Mouse (Mus musculus) naive thymus-derived CD4-positive, alpha-beta T cell, adult 2 months (primary cell): ENCODE results near the gene Atrn.

Source experiments
- DNase-seq: peaks from one replicate; pipeline ENCODE4 v3.0.0-alpha.2; 2011; ENCODE audit warnings: low read depth

Gene Atrn

GRCm38 (mm10) chr2:130905751-130906583, at the start of gene Atrn, which contains the start of gene 4930402H24Rik:
TSS of gene Atrn (plus strand) at chr2:130906495.
TSS of gene 4930402H24Rik (minus strand) at chr2:130906406.
- DNase-seq: peak; percentile 93

GRCm38 (mm10) chr2:130862091-130862490, 44.2 kb upstream of the Atrn start:
- no peak for DNase-seq

GRCm38 (mm10) chr2:130870916-130871315, 35.4 kb upstream of the Atrn start:
- no peak for DNase-seq

GRCm38 (mm10) chr2:130877376-130877775, 28.9 kb upstream of the Atrn start:
- DNase-seq: no peak

GRCm38 (mm10) chr2:130886983-130887382, 19.3 kb upstream of the Atrn start:
- DNase-seq: no peak

GRCm38 (mm10) chr2:130887456-130887855, 18.8 kb upstream of the Atrn start:
- DNase-seq: no peak

- DNase-seq: no peak
Measured at GRCm38 (mm10) chr2:130896944-130897343, 9.4 kb upstream of the Atrn start.

GRCm38 (mm10) chr2:130897856-130898255, 8.4 kb upstream of the Atrn start:
- DNase-seq: no peak

GRCm38 (mm10) chr2:130898783-130899182, 7.5 kb upstream of the Atrn start:
- DNase-seq: no peak

GRCm38 (mm10) chr2:130906584-130907315, 455 bp downstream of the Atrn start:
- no peak for DNase-seq

- no peak for DNase-seq
Measured at GRCm38 (mm10) chr2:130911691-130912090, 5.4 kb downstream of the Atrn start.

GRCm38 (mm10) chr2:130914873-130915272, 8.6 kb downstream of the Atrn start:
- DNase-seq: no peak

- no peak for DNase-seq
Measured at GRCm38 (mm10) chr2:130916521-130917147, 10.3 kb downstream of the Atrn start.

- no peak for DNase-seq
Measured at GRCm38 (mm10) chr2:130917686-130918085, 11.4 kb downstream of the Atrn start.

- no peak for DNase-seq
Measured at GRCm38 (mm10) chr2:130919062-130919593, 12.8 kb downstream of the Atrn start.

- no peak for DNase-seq
Measured at GRCm38 (mm10) chr2:130924950-130925349, 18.7 kb downstream of the Atrn start.

- no peak for DNase-seq
Measured at GRCm38 (mm10) chr2:130928031-130928430, 21.7 kb downstream of the Atrn start.

GRCm38 (mm10) chr2:130928530-130928929, 22.2 kb downstream of the Atrn start:
- no peak for DNase-seq

- DNase-seq: no peak
Measured at GRCm38 (mm10) chr2:130929994-130930393, 23.7 kb downstream of the Atrn start.

- no peak for DNase-seq
Measured at GRCm38 (mm10) chr2:130932865-130933264, 26.6 kb downstream of the Atrn start.

- peak; percentile 3 for DNase-seq
Measured at GRCm38 (mm10) chr2:130949781-130950180, 43.5 kb downstream of the Atrn start.

GRCm38 (mm10) chr2:130950548-130950947, 44.3 kb downstream of the Atrn start:
- peak; percentile 80 for DNase-seq
